Mouse (Mus musculus) stomach, postnatal 0 days (tissue): ENCODE measurements at regions not wholly inside any gene's neighbourhood (a gene's known extent, or its start where the extent isn't known, plus 50 kb on each side); places are given as distances from the start of the nearest gene placed in this dataset.

Experiments
- ATAC-seq: fragments of 200-750 bp; cut with Nextera tagmentation; 2 replicates; pipeline ENCODE4 v1.8.0; 2017; ENCODE audit not compliant: low FRiP score, low TSS enrichment
- DNase-seq: peaks from one replicate; pipeline ENCODE4 v3.0.0-alpha.2; 2016; ENCODE audit warnings: low spot score
- H3K27ac ChIP-seq: fragments of 300-500 bp; sonication (generic); replicated peaks from 2 replicates; pipeline ENCODE4 v1.5.1; 2014; ENCODE audit warnings: mild to moderate bottlenecking, control low read depth
- H3K27me3 ChIP-seq: fragments of 300-500 bp; sonication (generic); 2 replicates; pipeline ENCODE4 v1.6.1; 2014; ENCODE audit warnings: low read length; ENCODE audit not compliant: control insufficient read depth, insufficient read depth
- H3K36me3 ChIP-seq: fragments of 300-500 bp; sonication (generic); 2 replicates; pipeline ENCODE4 v1.6.1; 2014; ENCODE audit warnings: low read length, mixed read lengths; ENCODE audit not compliant: control insufficient read depth, insufficient read depth
- H3K4me1 ChIP-seq: fragments of 300-500 bp; sonication (generic); replicated peaks from 2 replicates; pipeline ENCODE4 v1.6.1; 2014; ENCODE audit warnings: antibody characterized with exemption; ENCODE audit not compliant: control insufficient read depth, insufficient read depth
- H3K4me2 ChIP-seq: fragments of 300-500 bp; sonication (generic); replicated peaks from 2 replicates; pipeline ENCODE4 v1.6.1; 2014; ENCODE audit warnings: low read depth, mild to moderate bottlenecking, control low read depth, moderate library complexity
- H3K4me3 ChIP-seq: fragments of 300-500 bp; sonication (generic); 2 replicates; pipeline ENCODE4 v1.5.1; 2014; ENCODE audit warnings: low read depth, low read length, control low read depth
- H3K9ac ChIP-seq: fragments of 300-500 bp; sonication (generic); 2 replicates; pipeline ENCODE4 v1.6.1; 2014; ENCODE audit warnings: mild to moderate bottlenecking, low read length, control low read depth, mixed read lengths
- H3K9me3 ChIP-seq: fragments of 300-500 bp; sonication (generic); 2 replicates; pipeline ENCODE4 v1.6.1; 2016; ENCODE audit warnings: low read length; ENCODE audit not compliant: control insufficient read depth
- CTCF ChIP-seq: IDR thresholded peaks from 2 replicates; pipeline ENCODE4 v1.5.1; 2016; ENCODE audit warnings: antibody characterized with exemption, low read depth, mild to moderate bottlenecking, moderate library complexity
- EP300 ChIP-seq: optimal IDR thresholded peaks from 2 replicates; pipeline ENCODE3; 2016; ENCODE audit warnings: antibody characterized with exemption
- WGBS: fragments of 180-500 bp; shearing (Covaris S2); extraction: QIAGEN DNeasy Blood & Tissue Kit; methylation state at CpG from one replicate; pipeline ENCODE4 v1.1.7; 2014; 5-methylcytosine and 5-hydroxymethylcytosine counted together

GRCm38 (mm10) chr3:155370716-155371115, 277.5 kb downstream of the Lrriq3 start:
- no peaks in the 10 kb centered on the region for H3K9me3 ChIP-seq
- no peak overlapping the region for H3K9ac ChIP-seq
- no peak overlapping the region for H3K4me3 ChIP-seq
- no peak overlapping the region for H3K27ac ChIP-seq
- no peaks in the 10 kb centered on the region for H3K4me1 ChIP-seq
- no peak for TF ChIP-seq EP300
- no peak for TF ChIP-seq CTCF
- no peak for DNase-seq
- ATAC-seq = no peak
- no peaks in the 10 kb centered on the region for H3K36me3 ChIP-seq
- H3K4me2 ChIP-seq = no peak overlapping the region
- H3K27me3 ChIP-seq = no peaks in the 10 kb centered on the region

- 88% methylated on average over 1 of the region's 1 CpGs for WGBS
- ATAC-seq (no peak), DNase-seq (no peak)
- TF ChIP-seq CTCF (no peak), EP300 (no peak)
- no peaks in the 10 kb centered on the region for H3K9me3 ChIP-seq
- no peak overlapping the region for H3K4me3 ChIP-seq
- no peak overlapping the region for H3K9ac ChIP-seq
- no peaks in the 10 kb centered on the region for H3K27me3 ChIP-seq
- no peaks in the 10 kb centered on the region for H3K36me3 ChIP-seq
- no peak overlapping the region for H3K27ac ChIP-seq
- no peak overlapping the region for H3K4me2 ChIP-seq
- H3K4me1 ChIP-seq = no peaks in the 10 kb centered on the region
Observed at GRCm38 (mm10) chr3:155373591-155373990, 280.4 kb downstream of the Lrriq3 start.

- ATAC-seq (no peak), DNase-seq (no peak)
- no peaks in the 10 kb centered on the region for H3K9me3 ChIP-seq
- no peak overlapping the region for H3K27ac ChIP-seq
- H3K4me2 ChIP-seq = no peak overlapping the region
- H3K36me3 ChIP-seq = no peaks in the 10 kb centered on the region
- TF ChIP-seq CTCF (no peak), EP300 (no peak)
- no peak overlapping the region for H3K4me3 ChIP-seq
- no peaks in the 10 kb centered on the region for H3K27me3 ChIP-seq
- no peak overlapping the region for H3K9ac ChIP-seq
- no peaks in the 10 kb centered on the region for H3K4me1 ChIP-seq
- 80% methylated on average over 4 of the region's 4 CpGs for WGBS
Observed at GRCm38 (mm10) chr3:155381910-155382309, 288.7 kb downstream of the Lrriq3 start.

- Histone ChIP-seq H3K4me2 (no peak overlapping the region), H3K27ac (no peak overlapping the region), H3K4me3 (no peak overlapping the region), H3K36me3 (no peaks in the 10 kb centered on the region), H3K27me3 (no peaks in the 10 kb centered on the region), H3K4me1 (no peaks in the 10 kb centered on the region), H3K9ac (no peak overlapping the region), H3K9me3 (no peaks in the 10 kb centered on the region)
- TF ChIP-seq EP300 (no peak), CTCF (no peak)
- WGBS = 75% methylated on average over 2 of the region's 2 CpGs
- no peak for DNase-seq
- ATAC-seq = no peak
Observed at GRCm38 (mm10) chr3:155382817-155383216, 289.6 kb downstream of the Lrriq3 start.

GRCm38 (mm10) chr3:155390666-155391065, 297.4 kb downstream of the Lrriq3 start:
- H3K4me1 ChIP-seq = no peaks in the 10 kb centered on the region
- no peak overlapping the region for H3K9ac ChIP-seq
- no peak overlapping the region for H3K4me3 ChIP-seq
- no peak for ATAC-seq
- no peak for TF ChIP-seq CTCF
- TF ChIP-seq EP300 = no peak
- 70% methylated on average over 5 of the region's 5 CpGs for WGBS
- H3K36me3 ChIP-seq = no peaks in the 10 kb centered on the region
- H3K27ac ChIP-seq = no peak overlapping the region
- no peak for DNase-seq
- H3K27me3 ChIP-seq = no peaks in the 10 kb centered on the region
- H3K4me2 ChIP-seq = no peak overlapping the region
- H3K9me3 ChIP-seq = no peaks in the 10 kb centered on the region

- no peaks in the 10 kb centered on the region for H3K4me1 ChIP-seq
- TF ChIP-seq CTCF (no peak), EP300 (no peak)
- no peak overlapping the region for H3K27ac ChIP-seq
- 70% methylated on average over 2 of the region's 2 CpGs for WGBS
- DNase-seq (no peak), ATAC-seq (no peak)
- H3K36me3 ChIP-seq = no peaks in the 10 kb centered on the region
- H3K9ac ChIP-seq = no peak overlapping the region
- H3K9me3 ChIP-seq = no peaks in the 10 kb centered on the region
- no peaks in the 10 kb centered on the region for H3K27me3 ChIP-seq
- no peak overlapping the region for H3K4me2 ChIP-seq
- no peak overlapping the region for H3K4me3 ChIP-seq
Observed at GRCm38 (mm10) chr3:155396134-155396533, 302.9 kb downstream of the Lrriq3 start.

- no peak overlapping the region for H3K9ac ChIP-seq
- ATAC-seq = no peak
- H3K4me3 ChIP-seq = no peak overlapping the region
- H3K27ac ChIP-seq = no peak overlapping the region
- no peak overlapping the region for H3K4me2 ChIP-seq
- WGBS = 79% methylated on average over 1 of the region's 1 CpGs
- TF ChIP-seq CTCF (no peak), EP300 (no peak)
- H3K27me3 ChIP-seq = no peaks in the 10 kb centered on the region
- no peaks in the 10 kb centered on the region for H3K4me1 ChIP-seq
- no peaks in the 10 kb centered on the region for H3K36me3 ChIP-seq
- H3K9me3 ChIP-seq = no peaks in the 10 kb centered on the region
- DNase-seq = no peak
Observed at GRCm38 (mm10) chr3:155401763-155402162, 308.5 kb downstream of the Lrriq3 start.
